Mouse (Mus musculus) kidney, adult 2 months (tissue): ENCODE results near the gene Clip2. TPM values are rescaled to one million over a fixed set of nuclear protein-coding genes. Genes with fewer than 3 reads are reported as not detected.
"Not testable (repeated sequence)": the region's sequence is repeated elsewhere in the genome, so short reads cannot be mapped to it uniquely, and the experiment has no call there.

Experiments
- DNase-seq: peaks from one replicate; pipeline ENCODE4 v3.0.0; 2021
- H3K27ac ChIP-seq: fragments of 200-500 bp; 2 replicates; pipeline ENCODE4 v1.5.1; 2012; ENCODE audit warnings: low read depth, low read length, control low read depth, inconsistent platforms; ENCODE audit not compliant: insufficient read depth
- H3K27me3 ChIP-seq: fragments of 200-500 bp; replicated peaks from 2 replicates; pipeline ENCODE4 v1.6.1; 2012; ENCODE audit warnings: mild to moderate bottlenecking, moderate library complexity, low read length, inconsistent platforms; ENCODE audit not compliant: control insufficient read depth, insufficient read depth
- H3K36me3 ChIP-seq: fragments of 200-500 bp; 2 replicates; pipeline ENCODE4 v1.6.1; 2012; ENCODE audit warnings: mild to moderate bottlenecking, moderate library complexity, low read length, inconsistent platforms; ENCODE audit not compliant: control insufficient read depth, insufficient read depth
- H3K4me1 ChIP-seq: fragments of 200-500 bp; 2 replicates; pipeline ENCODE4 v1.6.1; 2011; ENCODE audit warnings: low read length; ENCODE audit not compliant: control insufficient read depth, insufficient read depth
- H3K4me3 ChIP-seq: fragments of 200-500 bp; 2 replicates; pipeline ENCODE4 v1.5.1; 2011; ENCODE audit warnings: mild to moderate bottlenecking, low read depth, low read length, control low read depth; ENCODE audit not compliant: insufficient read depth
- CTCF ChIP-seq: fragments of 200-500 bp; conservative IDR thresholded peaks from 2 replicates; pipeline ENCODE4 v1.5.1; 2011; ENCODE audit warnings: low read depth, mild to moderate bottlenecking, control low read depth, low read length, moderate library complexity, mixed read lengths; ENCODE audit not compliant: insufficient read depth, insufficient read length
- POLR2A ChIP-seq: fragments of 200-500 bp; IDR thresholded peaks from one replicate; pipeline ENCODE4 v1.6.1; 2011; ENCODE audit warnings: low read depth, low read length, control low read depth
- WGBS: fragments of 180-500 bp; shearing (Covaris S2); methylation state at CpG from one replicate; pipeline ENCODE4 v1.1.7; 2018; 5-methylcytosine and 5-hydroxymethylcytosine counted together
- polyA plus RNA-seq: library from polyadenylated mRNA; depleted of rRNA; stranded (reverse); fragments of >200 nt; gene quantifications from 2 replicates; pipeline ENCODE4 v1.2.3, GENCODE M21; 2012

Gene Clip2
- polyA plus RNA-seq, 1 experiment, result 22.4 TPM

DNA sequence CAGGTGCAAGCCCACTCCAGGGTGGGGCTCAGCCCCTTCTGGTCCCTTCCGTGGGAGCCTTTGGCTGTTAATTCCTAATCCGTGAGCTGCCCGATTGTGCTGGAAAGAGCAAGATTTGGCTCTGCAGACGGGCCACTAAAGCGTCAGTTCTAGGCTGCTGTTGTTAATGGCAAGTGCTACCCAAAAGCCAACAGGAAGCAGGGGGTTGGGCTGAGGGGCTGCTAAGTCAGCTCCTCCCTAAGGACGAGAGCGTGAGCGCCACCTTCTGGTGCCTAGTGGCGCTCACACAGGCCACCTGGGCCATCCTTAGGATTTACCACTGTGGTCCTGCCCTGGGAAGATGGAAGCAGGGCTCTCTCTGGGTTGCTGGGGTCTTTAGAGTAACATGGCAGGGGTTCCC, 62.7 kb downstream of the Clip2 start:
- no peaks in the 10 kb centered on the region for H3K27me3 ChIP-seq
- TF ChIP-seq CTCF (peak; percentile 48), POLR2A (no peak)
- peak; percentile 24 for DNase-seq
- H3K36me3 ChIP-seq, result no peaks in the 10 kb centered on the region
- 45% methylated on average over 9 of the region's 9 CpGs for WGBS
- H3K4me3 ChIP-seq, result no peak overlapping the region
- no peak overlapping the region for H3K27ac ChIP-seq
- H3K4me1 ChIP-seq, result no peaks in the 10 kb centered on the region; the same call in 1 of the 2 replicates

DNA sequence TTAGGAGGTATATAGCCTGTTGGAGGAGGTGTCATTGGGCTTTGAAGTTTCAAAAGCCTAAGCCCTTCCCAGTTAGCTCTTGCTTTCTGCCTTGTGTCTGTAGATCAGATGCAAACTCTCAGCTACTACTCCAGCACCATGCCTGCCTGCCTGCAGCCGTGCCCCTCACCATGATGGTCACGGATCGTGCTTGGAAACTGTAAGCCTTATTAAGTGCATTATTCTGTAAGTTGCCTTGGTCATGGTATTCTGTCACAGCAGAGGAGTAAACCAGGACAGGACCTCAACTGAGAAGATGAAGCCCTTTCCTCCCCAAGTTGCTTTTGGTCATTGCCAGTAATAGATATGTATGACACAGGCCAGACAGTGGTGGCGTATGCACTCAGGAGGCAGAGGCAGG, 63.6 kb downstream of the Clip2 start:
- Histone ChIP-seq H3K27ac (no peak overlapping the region), H3K4me1 (no peaks in the 10 kb centered on the region), H3K36me3 (no peaks in the 10 kb centered on the region), H3K27me3 (no peaks in the 10 kb centered on the region), H3K4me3 (no peak overlapping the region)
- TF ChIP-seq CTCF (no peak), POLR2A (no peak)
- DNase-seq, result no peak
- 88% methylated on average over 4 of the region's 4 CpGs for WGBS

DNA sequence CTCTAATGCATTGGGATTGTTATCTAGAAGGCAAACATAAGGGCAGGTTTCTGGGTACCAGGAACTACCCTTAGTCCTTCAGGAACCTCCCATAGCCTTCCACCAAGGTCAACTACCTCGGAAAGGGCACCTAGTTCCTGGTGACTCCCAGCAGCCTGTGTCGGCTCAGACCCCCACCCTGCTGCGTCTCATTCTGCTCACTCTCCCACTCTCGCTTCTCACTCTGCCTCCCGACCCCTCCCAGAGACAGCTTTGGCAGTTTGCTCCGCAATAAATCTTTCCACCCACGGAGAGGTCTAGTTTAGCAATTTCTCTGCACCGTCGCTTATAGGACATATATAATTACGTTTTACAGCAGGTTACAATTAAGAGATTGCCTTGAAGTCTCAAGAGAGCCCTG, 64.2 kb downstream of the Clip2 start:
- 51% methylated on average over 10 of the region's 10 CpGs for WGBS
- no peaks in the 10 kb centered on the region for H3K4me1 ChIP-seq

DNA sequence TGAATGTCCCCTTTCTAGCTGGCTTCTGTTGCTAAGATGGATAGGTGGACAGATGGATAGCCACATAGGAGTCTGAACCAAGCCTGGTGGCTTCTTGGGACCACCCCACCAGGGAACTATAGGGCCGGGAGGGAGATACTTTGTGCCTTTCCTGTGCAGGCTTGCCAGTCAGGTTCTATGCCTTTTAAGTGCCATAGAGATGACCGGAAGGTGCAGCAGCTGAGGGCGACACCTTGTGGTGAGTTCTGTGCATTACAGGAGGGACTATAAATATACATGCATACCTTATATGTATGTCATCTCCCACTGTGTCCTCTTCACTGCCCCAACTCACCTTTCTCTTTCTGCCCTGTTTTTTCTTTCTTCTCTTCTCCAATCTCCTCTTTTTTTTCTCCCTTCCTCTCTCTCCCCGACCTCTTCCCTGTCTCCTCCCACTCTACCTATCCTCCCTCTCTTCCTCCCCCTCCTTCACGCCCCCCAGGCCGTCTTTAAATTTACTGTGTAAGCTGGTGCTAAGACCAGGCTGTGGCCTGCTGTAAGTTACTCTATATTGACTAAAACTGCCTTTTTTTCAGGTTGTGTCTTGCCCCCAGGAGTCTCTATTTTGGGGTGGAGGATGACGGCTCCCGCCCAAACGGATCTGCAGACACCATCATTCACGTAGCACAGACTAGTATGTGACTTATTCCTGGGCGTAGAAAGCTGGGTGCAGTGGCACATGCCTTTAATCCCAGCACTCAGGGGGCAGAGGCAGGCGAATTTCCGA, 66.2 kb downstream of the Clip2 start:
- 57% methylated on average over 13 of the region's 13 CpGs for WGBS
- TF ChIP-seq POLR2A (no peak), CTCF (peak; percentile 98)
- no peaks in the 10 kb centered on the region for H3K27me3 ChIP-seq
- no peak overlapping the region for H3K4me3 ChIP-seq
- peak; percentile 60 for DNase-seq
- H3K4me1 ChIP-seq, result no peaks in the 10 kb centered on the region
- H3K36me3 ChIP-seq, result no peaks in the 10 kb centered on the region
- no peak overlapping the region for H3K27ac ChIP-seq

More for the DNA sequence above, 64.2 kb downstream of the Clip2 start:
- H3K4me3 ChIP-seq, result no peak overlapping the region
- H3K27ac ChIP-seq, result no peak overlapping the region
- no peaks in the 10 kb centered on the region for H3K36me3 ChIP-seq
- TF ChIP-seq CTCF (no peak), POLR2A (no peak)
- DNase-seq, result no peak
- no peaks in the 10 kb centered on the region for H3K27me3 ChIP-seq

DNA sequence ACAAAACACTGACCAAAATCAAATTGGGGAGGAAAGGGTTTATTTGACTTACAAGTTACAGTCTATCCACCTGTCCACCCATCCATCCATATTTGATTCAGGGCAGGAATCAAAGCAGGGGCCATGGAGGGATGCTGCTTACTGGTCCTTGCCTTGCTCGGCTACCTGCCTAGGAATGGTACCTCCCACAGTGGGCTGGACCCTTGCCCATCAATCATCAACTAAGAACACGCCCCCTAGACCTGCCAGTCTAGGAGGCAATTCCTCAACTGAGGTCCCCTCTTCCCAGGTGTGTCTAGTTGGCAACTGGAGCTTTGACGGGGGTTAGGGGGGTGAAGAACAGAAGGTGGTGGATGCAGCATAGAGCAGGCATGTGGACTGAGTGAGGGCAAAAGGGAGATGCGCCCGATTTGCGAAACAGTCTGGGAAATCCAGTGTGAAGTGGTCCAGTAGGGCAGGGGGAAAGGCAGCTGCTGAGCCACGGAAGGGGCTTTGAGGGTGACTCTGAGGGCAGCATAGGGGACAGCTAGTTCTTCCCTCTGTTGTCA, 67.0 kb downstream of the Clip2 start:
- 73% methylated on average over 7 of the region's 7 CpGs for WGBS
- no peaks in the 10 kb centered on the region for H3K36me3 ChIP-seq
- no peaks in the 10 kb centered on the region for H3K4me1 ChIP-seq
- H3K27me3 ChIP-seq, result no peaks in the 10 kb centered on the region
- H3K4me3 ChIP-seq, result no peak overlapping the region
- no peak overlapping the region for H3K27ac ChIP-seq
- no peak for DNase-seq
- TF ChIP-seq POLR2A (no peak), CTCF (no peak)

DNA sequence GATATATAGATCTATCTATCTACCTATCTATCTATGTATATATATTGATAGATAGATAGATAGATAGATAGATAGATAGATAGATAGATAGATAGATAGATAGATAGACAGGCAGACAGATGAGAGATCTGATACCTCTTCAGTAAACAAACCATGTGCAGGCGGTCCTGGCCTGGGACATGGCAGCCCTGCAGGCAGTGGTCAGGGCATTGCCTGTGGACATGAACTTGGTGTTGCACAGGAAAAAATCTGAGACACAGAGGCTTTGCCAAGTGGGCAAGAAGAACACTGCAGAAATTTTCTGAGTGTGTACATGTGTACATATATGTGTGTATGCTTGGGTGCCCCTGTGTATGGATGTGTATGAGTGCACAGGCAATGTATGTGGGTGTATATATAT, 68.9 kb downstream of the Clip2 start:
- no peaks in the 10 kb centered on the region for H3K36me3 ChIP-seq
- no peaks in the 10 kb centered on the region for H3K27me3 ChIP-seq
- no peak overlapping the region for H3K4me3 ChIP-seq
- no peak overlapping the region for H3K27ac ChIP-seq
- no peaks in the 10 kb centered on the region for H3K4me1 ChIP-seq
- WGBS, result 81% methylated on average over 1 of the region's 1 CpGs
- TF ChIP-seq CTCF (no peak), POLR2A (no peak)
- no peak for DNase-seq

DNA sequence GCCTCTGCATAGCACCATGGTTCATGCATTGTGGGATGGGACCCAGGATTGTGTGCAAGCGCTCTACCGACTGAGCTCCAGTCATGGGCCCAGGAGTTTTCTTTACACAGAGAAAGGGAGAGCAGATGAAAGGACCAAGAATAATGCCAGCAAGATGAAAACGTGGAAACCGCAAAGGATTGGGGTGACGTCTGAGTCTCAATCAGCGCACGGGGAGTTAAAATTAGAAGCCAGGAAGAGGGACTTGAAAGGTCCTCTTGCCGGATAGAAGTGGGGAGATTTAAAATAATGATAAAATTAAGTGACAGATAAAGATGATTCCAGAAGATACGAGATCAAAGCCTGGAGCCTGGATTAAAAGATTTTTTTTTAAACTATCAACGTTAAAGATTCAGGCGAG, 69.9 kb downstream of the Clip2 start:
- Histone ChIP-seq H3K4me1 (no peaks in the 10 kb centered on the region), H3K27ac (no peak overlapping the region), H3K4me3 (no peak overlapping the region), H3K27me3 (no peaks in the 10 kb centered on the region), H3K36me3 (no peaks in the 10 kb centered on the region)
- TF ChIP-seq POLR2A (no peak), CTCF (no peak)
- WGBS, result 70% methylated on average over 11 of the region's 11 CpGs
- DNase-seq, result no peak

DNA sequence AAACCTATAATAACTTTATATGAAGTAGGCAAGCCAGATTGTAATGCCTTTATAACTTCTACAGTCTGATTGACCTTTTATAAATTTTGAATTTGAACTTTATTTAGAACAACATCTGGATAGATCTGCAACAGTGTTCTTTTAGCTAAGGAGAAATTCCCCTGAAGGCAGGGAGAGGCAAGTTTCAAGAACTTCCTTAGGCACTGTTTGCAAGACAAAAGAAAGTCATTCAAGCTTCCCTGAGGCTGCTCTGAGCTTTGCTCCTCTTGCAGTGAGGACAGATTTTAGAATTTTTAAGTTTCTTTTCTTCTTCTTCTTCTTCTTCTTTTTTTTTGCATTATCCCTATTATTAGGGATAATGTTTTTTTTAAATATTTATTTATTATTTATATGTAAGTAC, 73.3 kb downstream of the Clip2 start:
- not testable (repeated sequence) for H3K27me3 ChIP-seq, H3K4me3 ChIP-seq, H3K4me1 ChIP-seq, H3K27ac ChIP-seq, H3K36me3 ChIP-seq, DNase-seq

DNA sequence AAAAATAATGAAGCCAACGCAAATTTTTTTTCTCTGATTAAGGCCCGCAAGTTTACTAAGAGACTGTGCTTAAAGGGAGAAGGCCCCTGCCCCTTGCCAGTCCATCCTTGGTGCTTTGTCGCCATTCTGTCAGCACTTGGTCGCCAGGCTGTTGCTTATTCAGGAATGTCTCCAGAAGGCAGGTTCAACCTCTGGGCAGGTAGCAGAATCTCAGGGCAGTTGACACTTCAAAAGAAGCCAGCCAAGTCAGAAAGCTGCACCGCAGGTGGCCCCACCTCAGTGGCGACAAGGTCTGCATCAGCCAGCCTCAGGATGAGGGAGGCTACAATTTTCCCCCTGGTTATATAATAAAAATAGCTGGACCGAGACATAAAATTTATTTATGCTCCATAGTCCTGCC, 76.5 kb downstream of the Clip2 start:
- WGBS, result 96% methylated on average over 7 of the region's 7 CpGs
- not testable (repeated sequence) for H3K4me3 ChIP-seq, DNase-seq, H3K36me3 ChIP-seq, H3K4me1 ChIP-seq, H3K27me3 ChIP-seq, H3K27ac ChIP-seq
